Mouse (Mus musculus) myocyte (in vitro differentiated cells): ENCODE measurements around the gene Emc3. TPM values are rescaled to one million over a fixed set of nuclear protein-coding genes. Genes with fewer than 3 reads are reported as not detected.
A peak's percentile ranks its signal among the peaks of the same experiment; 100 is the strongest.

Experiments used
- H3K27me3 ChIP-seq: one replicate; pipeline ENCODE4 v1.6.1; 2011; ENCODE audit not compliant: control insufficient read depth, insufficient read depth, insufficient read length
- H3K36me3 ChIP-seq: one replicate; pipeline ENCODE4 v1.6.1; 2011; ENCODE audit not compliant: control insufficient read depth, insufficient read depth
- H3K4me2 ChIP-seq: one replicate; pipeline ENCODE4 v1.6.1; 2011; ENCODE audit warnings: low read depth, control low read depth
- H3K4me3 ChIP-seq: one replicate; pipeline ENCODE4 v1.5.1; 2011; ENCODE audit warnings: mild to moderate bottlenecking, control low read depth, moderate library complexity
- H3K79me2 ChIP-seq: one replicate; pipeline ENCODE4 v1.6.1; 2011; ENCODE audit not compliant: control insufficient read depth, insufficient read depth
- H3ac ChIP-seq: one replicate; pipeline ENCODE4 v1.6.1; 2011; ENCODE audit not compliant: control insufficient read depth, insufficient read length
- CEBPB ChIP-seq: IDR thresholded peaks from 2 replicates; pipeline ENCODE4 v1.6.1; 2011; ENCODE audit warnings: mild to moderate bottlenecking, moderate library complexity; ENCODE audit not compliant: poor library complexity, insufficient read depth, severe bottlenecking
- E2F4 ChIP-seq: IDR thresholded peaks from one replicate; pipeline ENCODE4 v1.6.1; 2011; ENCODE audit warnings: mild to moderate bottlenecking, control low read depth, moderate library complexity; ENCODE audit not compliant: insufficient read depth
- MAX ChIP-seq: IDR thresholded peaks from one replicate; pipeline ENCODE4 v1.6.1; 2011; ENCODE audit warnings: low read depth, mild to moderate bottlenecking, control low read depth
- MYOD1 ChIP-seq, 3 experiments: IDR thresholded peaks; one replicate each; pipeline ENCODE4 v1.6.1; 2011; ENCODE audit warnings: control low read depth in 2 of 3, low read depth in 2 of 3, mild to moderate bottlenecking in 2 of 3, moderate library complexity in 1 of 3; ENCODE audit not compliant: insufficient read length in 2 of 3, control insufficient read depth in 1 of 3
- MYOG ChIP-seq, 3 experiments: IDR thresholded peaks; one replicate each; pipeline ENCODE4 v1.6.1; 2011; ENCODE audit warnings: control low read depth in 2 of 3, low read depth in 2 of 3, mild to moderate bottlenecking in 2 of 3; ENCODE audit not compliant: insufficient read length in 2 of 3, control insufficient read depth in 1 of 3, insufficient read depth in 1 of 3
- POLR2A ChIP-seq: IDR thresholded peaks from one replicate; pipeline ENCODE4 v1.6.1; 2011; ENCODE audit warnings: low read depth, mild to moderate bottlenecking, control low read depth, moderate library complexity; ENCODE audit not compliant: insufficient read length
- POLR2AphosphoS2 ChIP-seq: IDR thresholded peaks from one replicate; pipeline ENCODE4 v1.6.1; 2011; ENCODE audit warnings: low read depth, control low read depth; ENCODE audit not compliant: insufficient read length
- REST ChIP-seq: IDR thresholded peaks from one replicate; pipeline ENCODE4 v1.6.1; 2011; ENCODE audit warnings: mild to moderate bottlenecking, control low read depth, moderate library complexity; ENCODE audit not compliant: insufficient read depth, insufficient read length
- SRF ChIP-seq: IDR thresholded peaks from one replicate; pipeline ENCODE4 v1.6.1; 2011; ENCODE audit warnings: low read depth; ENCODE audit not compliant: control insufficient read depth, insufficient read length
- TCF12 ChIP-seq: IDR thresholded peaks from one replicate; pipeline ENCODE4 v1.6.1; 2011; ENCODE audit warnings: mild to moderate bottlenecking, control low read depth; ENCODE audit not compliant: poor library complexity, insufficient read depth, severe bottlenecking
- TCF3 ChIP-seq: IDR thresholded peaks from one replicate; pipeline ENCODE4 v1.6.1; 2011; ENCODE audit warnings: low read depth, control low read depth; ENCODE audit not compliant: insufficient read length
- USF1 ChIP-seq: IDR thresholded peaks from one replicate; pipeline ENCODE4 v1.6.1; 2011; ENCODE audit warnings: low read depth, mild to moderate bottlenecking, control low read depth, moderate library complexity
- polyA plus RNA-seq: library from polyadenylated mRNA; unstranded; fragments of >200 nt; fragmentation: generic; extraction: Trizol; gene quantifications from one replicate; pipeline ENCODE4 v1.2.1, GENCODE M21; 2012; ENCODE audit warnings: missing spikeins

Emc3 gene
- polyA plus RNA-seq, 1 experiment, result 86.5 TPM

GRCm38 (mm10) chr6:113473715-113474114, 57.7 kb downstream of the Emc3 start:
- Histone ChIP-seq H3K27me3 (no peaks in the 10 kb centered on the region), H3ac (no peak overlapping the region), H3K36me3 (peaks cover 4% of the 10 kb centered on the region), H3K79me2 (no peaks in the 10 kb centered on the region), H3K4me2 (no peak overlapping the region), H3K4me3 (no peak overlapping the region)
- no peak for TF ChIP-seq USF1
- no peak for TF ChIP-seq MYOG (IDR thresholded peaks at IDR 0.05; ENCODE audit: control insufficient read depth in 1 of 3, insufficient read depth in 1 of 3, insufficient read length in 2 of 3, low read depth in 2 of 3)
- TF ChIP-seq POLR2A, result no peak
- TF ChIP-seq REST, result no peak
- TF ChIP-seq MYOD1 (IDR thresholded peaks at IDR 0.05; ENCODE audit: control insufficient read depth in 1 of 3, insufficient read length in 2 of 3, low read depth in 2 of 3), result no peak
- TF ChIP-seq MAX, result no peak
- TF ChIP-seq TCF3, result no peak
- no peak for TF ChIP-seq CEBPB
- TF ChIP-seq TCF12, result no peak
- TF ChIP-seq E2F4, result no peak
- TF ChIP-seq SRF, result no peak
- TF ChIP-seq POLR2AphosphoS2, result no peak

GRCm38 (mm10) chr6:113473246-113473645, 58.2 kb downstream of the Emc3 start:
- Histone ChIP-seq H3ac (no peak overlapping the region), H3K79me2 (no peaks in the 10 kb centered on the region), H3K36me3 (peaks cover 3% of the 10 kb centered on the region), H3K27me3 (no peaks in the 10 kb centered on the region), H3K4me3 (no peak overlapping the region), H3K4me2 (no peak overlapping the region)
- no peak for TF ChIP-seq REST
- no peak for TF ChIP-seq TCF3
- TF ChIP-seq CEBPB, result no peak

DNA sequence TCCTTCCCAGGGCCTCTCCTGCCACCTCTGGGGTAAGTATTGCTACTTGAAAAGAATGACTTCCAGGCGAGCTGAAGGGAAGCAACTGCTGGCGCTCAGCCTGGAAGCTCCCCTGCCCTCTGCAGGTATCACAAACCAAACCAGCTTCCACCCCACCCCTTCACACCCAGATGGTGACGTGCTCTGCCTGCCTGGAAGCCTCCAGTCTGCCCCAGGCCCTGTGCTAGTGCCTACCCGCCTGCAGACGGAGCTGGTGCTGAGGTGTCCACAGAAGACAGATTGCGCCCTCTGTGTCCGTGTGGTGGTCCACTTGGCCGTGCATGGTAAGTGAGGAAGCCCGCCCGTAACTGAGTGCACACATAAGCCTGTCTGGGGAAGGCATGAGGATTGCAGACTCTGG, 59.4 kb downstream of the Emc3 start:
- no peak overlapping the region for H3ac ChIP-seq
- no peaks in the 10 kb centered on the region for H3K27me3 ChIP-seq
- H3K4me2 ChIP-seq, result peak overlapping the region; percentile 92
- no peaks in the 10 kb centered on the region for H3K36me3 ChIP-seq
- TF ChIP-seq MYOD1 (IDR thresholded peaks at IDR 0.05; ENCODE audit: control insufficient read depth in 1 of 3, insufficient read length in 2 of 3, low read depth in 2 of 3) (no peak), POLR2A (no peak), REST (no peak), MYOG (IDR thresholded peaks at IDR 0.05; ENCODE audit: control insufficient read depth in 1 of 3, insufficient read depth in 1 of 3, insufficient read length in 2 of 3, low read depth in 2 of 3) (no peak)
- peak overlapping the region; percentile 24 for H3K4me3 ChIP-seq
- H3K79me2 ChIP-seq, result no peaks in the 10 kb centered on the region

- Histone ChIP-seq H3K4me2 (peak within 1 kb of the TSS; percentile 92), H3K4me3 (peak within 1 kb of the TSS; percentile 24), H3K79me2 (no peaks in the 10 kb centered on the region), H3K27me3 (no peaks in the 10 kb centered on the region), H3K36me3 (no peaks in the 10 kb centered on the region), H3ac (no peak within 1 kb of the TSS)
- TF ChIP-seq REST (no peak), MAX (no peak), POLR2A (peak; percentile 85), MYOG (IDR thresholded peaks at IDR 0.05; ENCODE audit: control insufficient read depth in 1 of 3, insufficient read depth in 1 of 3, insufficient read length in 2 of 3, low read depth in 2 of 3) (peak in 1 of 3 experiments; percentile 23), TCF3 (no peak), CEBPB (no peak), USF1 (no peak), E2F4 (no peak), POLR2AphosphoS2 (peak; percentile 81), TCF12 (no peak), MYOD1 (IDR thresholded peaks at IDR 0.05; ENCODE audit: control insufficient read depth in 1 of 3, insufficient read length in 2 of 3, low read depth in 2 of 3) (no peak), SRF (no peak)
These were observed 60.0 kb downstream of the Emc3 start, which contains the start of gene Il17rc for GRCm38 (mm10) chr6:113471297-113471936. Gene Il17rc, plus strand, starts transcription at chr6:113471427.

DNA sequence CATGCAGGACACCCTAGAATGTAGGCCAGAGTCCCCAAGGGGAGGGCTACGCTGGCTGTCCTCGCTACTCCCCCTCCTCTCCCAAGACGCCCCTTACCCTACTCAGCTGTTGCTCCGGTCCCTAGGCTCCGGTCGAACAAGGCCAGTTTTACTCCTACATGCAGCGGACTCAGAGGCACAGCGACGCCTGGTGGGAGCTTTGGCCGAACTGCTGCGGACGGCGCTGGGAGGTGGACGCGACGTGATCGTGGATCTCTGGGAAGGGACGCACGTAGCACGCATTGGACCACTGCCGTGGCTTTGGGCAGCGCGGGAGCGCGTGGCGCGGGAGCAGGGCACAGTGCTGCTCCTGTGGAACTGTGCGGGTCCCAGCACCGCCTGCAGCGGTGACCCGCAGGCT, 62.0 kb downstream of the Emc3 start:
- H3ac ChIP-seq, result no peak overlapping the region
- peaks cover 16% of the 10 kb centered on the region for H3K27me3 ChIP-seq
- no peaks in the 10 kb centered on the region for H3K36me3 ChIP-seq
- H3K4me3 ChIP-seq, result no peak overlapping the region
- H3K4me2 ChIP-seq, result peak overlapping the region; percentile 71
- TF ChIP-seq POLR2A (no peak), USF1 (no peak), MYOD1 (IDR thresholded peaks at IDR 0.05; ENCODE audit: control insufficient read depth in 1 of 3, insufficient read length in 2 of 3, low read depth in 2 of 3) (no peak), POLR2AphosphoS2 (no peak), MYOG (IDR thresholded peaks at IDR 0.05; ENCODE audit: control insufficient read depth in 1 of 3, insufficient read depth in 1 of 3, insufficient read length in 2 of 3, low read depth in 2 of 3) (no peak), TCF3 (no peak), SRF (no peak), TCF12 (no peak), CEBPB (no peak), MAX (no peak), E2F4 (no peak)
- H3K79me2 ChIP-seq, result no peaks in the 10 kb centered on the region
